ENCODE assay signal across 22 mouse cellular contexts in genomic region chr7:87824898-87825297, GRCm38 (mm10).
"Had no signal": no experiment of that assay in that cellular context is flagged by ENCODE, and none has a peak within 500 bp of the region (broad histone marks: within the 10 kb centered on the region; RNA-seq: fewer than 3 reads in every experiment).

No protein-coding gene starts in this region.

- ATAC-seq: intestine, embryonic 16.5 days; liver, postnatal 0 days; lung, postnatal 0 days; midbrain, embryonic 13.5 days; midbrain, embryonic 16.5 days had no signal

- H3K27me3 ChIP-seq: kidney, embryonic 15.5 days; limb, embryonic 12.5 days; limb, embryonic 15.5 days; megakaryocyte, embryonic 14.5 days; midbrain, embryonic 13.5 days; neural tube, embryonic 13.5 days; stomach, embryonic 15.5 days had no signal

- H3K27ac ChIP-seq: kidney, embryonic 15.5 days; limb, embryonic 12.5 days; limb, embryonic 15.5 days; liver, embryonic 14.5 days; midbrain, embryonic 10.5 days; midbrain, embryonic 13.5 days; neural tube, embryonic 13.5 days; stomach, embryonic 15.5 days had no signal

- H3K4me2 ChIP-seq: kidney, embryonic 15.5 days; limb, embryonic 12.5 days; limb, embryonic 15.5 days; liver, embryonic 11.5 days; lung, embryonic 14.5 days; midbrain, embryonic 13.5 days; neural tube, embryonic 13.5 days; stomach, embryonic 15.5 days had no signal

- H3K9me3 ChIP-seq: kidney, embryonic 15.5 days; limb, embryonic 12.5 days; limb, embryonic 15.5 days; megakaryocyte, embryonic 14.5 days; midbrain, embryonic 10.5 days; midbrain, embryonic 13.5 days; neural tube, embryonic 13.5 days; stomach, embryonic 15.5 days had no signal

- H3K4me1 ChIP-seq: kidney, embryonic 15.5 days; limb, embryonic 12.5 days; limb, embryonic 15.5 days; megakaryocyte, embryonic 14.5 days; midbrain, embryonic 10.5 days; midbrain, embryonic 13.5 days; neural tube, embryonic 13.5 days; stomach, embryonic 15.5 days had no signal

- H3K36me3 ChIP-seq: kidney, embryonic 15.5 days; limb, embryonic 12.5 days; limb, embryonic 15.5 days; midbrain, embryonic 10.5 days; midbrain, embryonic 13.5 days; neural tube, embryonic 13.5 days; stomach, embryonic 15.5 days had no signal

- H3K4me3 ChIP-seq: kidney, embryonic 15.5 days; limb, embryonic 12.5 days; limb, embryonic 15.5 days; megakaryocyte, embryonic 14.5 days; midbrain, embryonic 10.5 days; midbrain, embryonic 13.5 days; myocyte; neural tube, embryonic 13.5 days; stomach, embryonic 15.5 days had no signal

- DNase-seq: kidney, adult 2 months; kidney, postnatal 14 days; kidney, postnatal 4 days; left cerebral cortex, postnatal 4 days; liver, postnatal 0 days; lung, embryonic 14.5 days; lung, postnatal 36 days; thymus, postnatal 25 days had no signal

- H3K9ac ChIP-seq: kidney, embryonic 15.5 days; limb, embryonic 12.5 days; limb, embryonic 15.5 days; liver, embryonic 14.5 days; liver, postnatal 0 days; lung, embryonic 14.5 days; midbrain, embryonic 13.5 days; neural tube, embryonic 13.5 days; stomach, embryonic 15.5 days had no signal
